Comparison of ENCODE assay signal across 10 mouse cellular contexts in the genomic region with DNA sequence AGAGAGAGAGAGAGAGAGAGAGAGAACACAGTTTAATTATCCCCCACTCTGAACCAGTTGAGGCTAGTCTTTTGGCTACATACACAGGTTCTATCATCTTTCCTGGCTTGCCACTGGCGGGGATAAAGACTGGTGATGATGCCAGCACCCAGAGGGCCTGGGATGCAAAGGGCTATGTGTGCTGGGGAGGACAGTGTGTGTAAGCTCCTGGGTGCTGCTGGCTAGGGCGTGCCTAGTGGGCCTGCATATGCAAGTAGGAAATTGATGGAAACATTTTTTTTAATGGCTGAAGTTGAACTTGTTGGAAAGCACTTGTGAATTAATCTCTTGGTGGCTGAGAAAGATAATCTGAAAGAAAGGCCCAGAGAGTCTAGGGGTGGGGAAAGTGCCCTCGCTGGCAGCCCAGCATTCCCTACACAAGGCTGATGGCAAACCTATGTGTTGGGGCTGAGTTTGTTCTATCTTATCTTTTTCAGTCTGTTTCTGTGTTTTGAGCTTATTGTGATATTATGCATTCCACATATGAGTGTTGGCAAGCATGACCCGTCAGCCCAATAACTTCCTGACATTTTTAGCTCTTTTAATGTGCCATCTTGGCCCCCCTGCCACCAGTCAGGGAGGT. TPM values are rescaled to one million over a fixed set of nuclear protein-coding genes. Genes with fewer than 3 reads are reported as not detected.
DNase-seq lines count a peak whose midpoint lies in the region; ATAC-seq and TF ChIP-seq lines count a peak whose summit lies in the region.
"Had no signal": no experiment of that assay in that cellular context is flagged by ENCODE, and none has a peak within 500 bp of the region (broad histone marks: within the 10 kb centered on the region; RNA-seq: fewer than 3 reads in every experiment).

No protein-coding gene starts in this region.

- no peak overlapping the region for H3K4me2 ChIP-seq in lung, embryonic 14.5 days
- peak overlapping the region; percentile 33 for H3K4me2 ChIP-seq in hindbrain, embryonic 16.5 days (ENCODE audit: low read length)
- peak overlapping the region; percentile 46 for H3K4me2 ChIP-seq in neural tube, embryonic 12.5 days (replicated peaks)

- H3K4me3 ChIP-seq in lung, embryonic 14.5 days (ENCODE audit: low read depth, low read length) = no peak overlapping the region
- H3K4me3 ChIP-seq in hindbrain, embryonic 16.5 days (ENCODE audit: low read length) = no peak overlapping the region
- H3K4me3 ChIP-seq in neural tube, embryonic 12.5 days = no peak overlapping the region

- H3K9ac ChIP-seq in lung, embryonic 14.5 days = no peak overlapping the region
- no peak overlapping the region for H3K9ac ChIP-seq in hindbrain, embryonic 16.5 days (ENCODE audit: low read depth, low read length)
- H3K9ac ChIP-seq in neural tube, embryonic 12.5 days = no peak overlapping the region

- H3K9me3 ChIP-seq in lung, embryonic 14.5 days (ENCODE audit: low read depth, low read length) = no peaks in the 10 kb centered on the region
- H3K9me3 ChIP-seq in hindbrain, embryonic 16.5 days (ENCODE audit: control insufficient read depth, low read length) = no peaks in the 10 kb centered on the region
- H3K9me3 ChIP-seq in neural tube, embryonic 12.5 days = no peaks in the 10 kb centered on the region

- WGBS in lung, embryonic 14.5 days = 57% methylated on average over 4 of the region's 4 CpGs
- 33% methylated on average over 4 of the region's 4 CpGs for WGBS in hindbrain, embryonic 16.5 days
- 64% methylated on average over 4 of the region's 4 CpGs for WGBS in neural tube, embryonic 12.5 days

- no peak for DNase-seq in lung, embryonic 14.5 days
- no peak for DNase-seq in lung, postnatal 25 days (ENCODE audit: low spot score)
- DNase-seq in fat pad, adult 2 months (ENCODE audit: extremely low read depth, low read depth, low spot score) = peak; percentile 86
- no peak for DNase-seq in ovary, postnatal 14 days (ENCODE audit: low spot score)
- DNase-seq in kidney, adult 9 months = no peak
- DNase-seq in gastrocnemius, postnatal 4 days (ENCODE audit: low spot score in 2 of 2) = no peak
- DNase-seq: right cerebral cortex, postnatal 25 days had no signal

- peaks cover 31% of the 10 kb centered on the region for H3K4me1 ChIP-seq in lung, embryonic 14.5 days (ENCODE audit: insufficient read depth)
- peaks cover 38% of the 10 kb centered on the region for H3K4me1 ChIP-seq in hindbrain, embryonic 16.5 days (ENCODE audit: control insufficient read depth, insufficient read depth, low read depth, low read length)
- H3K4me1 ChIP-seq in neural tube, embryonic 12.5 days = peaks cover 85% of the 10 kb centered on the region

- peak; percentile 53; the same call in 1 of the 2 replicates for ATAC-seq in lung, embryonic 14.5 days (ENCODE audit: insufficient read depth)
- no peak for ATAC-seq in hindbrain, embryonic 16.5 days
- ATAC-seq in neural tube, embryonic 12.5 days (ENCODE audit: low FRiP score, low read depth) = peak; percentile 51

- TF ChIP-seq CTCF in lung, embryonic 14.5 days (IDR thresholded peaks at IDR 0.05; ENCODE audit: low read depth) = no peak

- no peaks in the 10 kb centered on the region for H3K36me3 ChIP-seq in lung, embryonic 14.5 days (ENCODE audit: insufficient read depth)
- H3K36me3 ChIP-seq in hindbrain, embryonic 16.5 days (ENCODE audit: control insufficient read depth, insufficient read depth, low read length) = no peaks in the 10 kb centered on the region
- H3K36me3 ChIP-seq in neural tube, embryonic 12.5 days = no peaks in the 10 kb centered on the region; the same call in 1 of the 2 replicates

- peak overlapping the region; percentile 48; the same call in 1 of the 2 replicates for H3K27ac ChIP-seq in lung, embryonic 14.5 days (ENCODE audit: low read depth)
- H3K27ac ChIP-seq in hindbrain, embryonic 16.5 days (ENCODE audit: low read depth, low read length) = no peak overlapping the region
- H3K27ac ChIP-seq in neural tube, embryonic 12.5 days = no peak overlapping the region; the same call in 1 of the 2 replicates

- no peaks in the 10 kb centered on the region for H3K27me3 ChIP-seq in lung, embryonic 14.5 days (ENCODE audit: insufficient read depth, low read length)
- H3K27me3 ChIP-seq in hindbrain, embryonic 16.5 days (replicated peaks; ENCODE audit: control insufficient read depth, insufficient read depth, low read length) = no peaks in the 10 kb centered on the region
- no peaks in the 10 kb centered on the region for H3K27me3 ChIP-seq in neural tube, embryonic 12.5 days (replicated peaks)

RNA-seq across cellular contexts. Expression of a gene that starts 22.7 kb away (rescaled TPM):
- polyA plus RNA-seq in lung, embryonic 14.5 days (2014; fragmentation: Nextera tagmentation; extraction: Ambion mirVana) = 18.6 and 21.1 TPM in 2 replicates
- 97.9 and 105 TPM in 2 replicates for polyA plus RNA-seq in hindbrain, embryonic 16.5 days (2015; fragmentation: Nextera tagmentation; extraction: Ambion mirVana)
- polyA plus RNA-seq in neural tube, embryonic 12.5 days (2016; fragmentation: Nextera tagmentation; extraction: Ambion mirVana) = 96.6 and 101 TPM in 2 replicates
- under 1 TPM; 0.67 to 0.83 TPM for total RNA-seq in gastrocnemius, postnatal 4 days (2021)

RNA-seq across cellular contexts. Expression of a gene that starts 25.7 kb away (rescaled TPM):
- not detected in 2 replicates for polyA plus RNA-seq in lung, embryonic 14.5 days (2014; fragmentation: Nextera tagmentation; extraction: Ambion mirVana)
- polyA plus RNA-seq in hindbrain, embryonic 16.5 days (2015; fragmentation: Nextera tagmentation; extraction: Ambion mirVana) = 0.21 TPM in 1 of 2 replicates, not detected in the other
- not detected in 2 replicates for polyA plus RNA-seq in neural tube, embryonic 12.5 days (2016; fragmentation: Nextera tagmentation; extraction: Ambion mirVana)
- not detected for total RNA-seq in gastrocnemius, postnatal 4 days (2021)
- polyA plus RNA-seq: limb, embryonic 11.5 days had no signal
